Mouse (Mus musculus): Measurements from ENCODE around the gene Sox30. TPM values are rescaled to one million over a fixed set of nuclear protein-coding genes. Genes with fewer than 3 reads are reported as not detected.
"Not testable (repeated sequence)": the region's sequence is repeated elsewhere in the genome, so short reads cannot be mapped to it uniquely, and the experiment has no call there.

The Sox30 gene
- polyA plus RNA-seq, 1 experiment from 2014 or later = 0.17 TPM

GRCm38 (mm10) chr11:46041607-46042267 lies 61.6 kb downstream of the Sox30 start:
- Histone ChIP-seq H3K27ac (no peak overlapping the region), H3K27me3 (replicated peaks) (no peaks in the 10 kb centered on the region), H3K9me3 (no peaks in the 10 kb centered on the region), H3K4me2 (no peak overlapping the region), H3K4me3 (replicated peaks) (no peak overlapping the region), H3K36me3 (no peaks in the 10 kb centered on the region), H3K4me1 (no peaks in the 10 kb centered on the region), H3K9ac (no peak overlapping the region)
- 66% methylated on average over 12 of the region's 12 CpGs for WGBS
- ATAC-seq (ENCODE audit: insufficient read depth, low FRiP score, low read depth) = no peak

GRCm38 (mm10) chr11:46044781-46045180 lies 64.7 kb downstream of the Sox30 start:
- no peak for ATAC-seq (ENCODE audit: insufficient read depth, low FRiP score, low read depth)
- H3K36me3 ChIP-seq = no peaks in the 10 kb centered on the region
- H3K27ac ChIP-seq = no peak overlapping the region
- no peak overlapping the region for H3K4me2 ChIP-seq
- H3K9me3 ChIP-seq = no peaks in the 10 kb centered on the region
- no peaks in the 10 kb centered on the region for H3K4me1 ChIP-seq
- H3K27me3 ChIP-seq (replicated peaks) = no peaks in the 10 kb centered on the region
- 88% methylated on average over 5 of the region's 5 CpGs for WGBS
- no peak overlapping the region for H3K9ac ChIP-seq
- H3K4me3 ChIP-seq (replicated peaks) = no peak overlapping the region

GRCm38 (mm10) chr11:46047264-46047663 lies 67.2 kb downstream of the Sox30 start:
- Histone ChIP-seq H3K36me3 (no peaks in the 10 kb centered on the region), H3K27me3 (replicated peaks) (no peaks in the 10 kb centered on the region), H3K4me1 (no peaks in the 10 kb centered on the region), H3K27ac (no peak overlapping the region), H3K9me3 (no peaks in the 10 kb centered on the region), H3K4me2 (no peak overlapping the region), H3K9ac (no peak overlapping the region), H3K4me3 (replicated peaks) (no peak overlapping the region)
- no peak for ATAC-seq (ENCODE audit: insufficient read depth, low FRiP score, low read depth)
- WGBS = 84% methylated on average over 3 of the region's 3 CpGs

- H3K4me2 ChIP-seq = not testable (repeated sequence)
- WGBS = 32% methylated on average over 19 of the region's 19 CpGs
Measured at GRCm38 (mm10) chr11:46052105-46052659, 72.1 kb downstream of the Sox30 start, which contains the start of gene Gm12166. Gene Gm12166 (minus strand): TSS chr11:46052321.

GRCm38 (mm10) chr11:46053457-46053856 lies 73.3 kb downstream of the Sox30 start:
- WGBS = 89% methylated on average over 3 of the region's 3 CpGs
- H3K27ac ChIP-seq; H3K4me3 ChIP-seq (replicated peaks); H3K36me3 ChIP-seq; H3K4me2 ChIP-seq; H3K9me3 ChIP-seq; ATAC-seq (ENCODE audit: insufficient read depth, low FRiP score, low read depth); H3K9ac ChIP-seq; H3K4me1 ChIP-seq; H3K27me3 ChIP-seq (replicated peaks): not testable (repeated sequence)

More at GRCm38 (mm10) chr11:46052105-46052659, 72.1 kb downstream of the Sox30 start, which contains the start of gene Gm12166:
- not testable (repeated sequence) for H3K27ac ChIP-seq; H3K36me3 ChIP-seq; H3K9me3 ChIP-seq; H3K9ac ChIP-seq; H3K4me1 ChIP-seq; H3K4me3 ChIP-seq (replicated peaks); ATAC-seq (ENCODE audit: insufficient read depth, low FRiP score, low read depth); H3K27me3 ChIP-seq (replicated peaks)

GRCm38 (mm10) chr11:46054311-46054710 lies 74.2 kb downstream of the Sox30 start:
- H3K27ac ChIP-seq = no peak overlapping the region
- 42% methylated on average over 5 of the region's 5 CpGs for WGBS
- H3K9ac ChIP-seq = no peak overlapping the region
- H3K36me3 ChIP-seq = no peaks in the 10 kb centered on the region
- H3K9me3 ChIP-seq = no peaks in the 10 kb centered on the region
- no peak overlapping the region for H3K4me2 ChIP-seq
- no peak for ATAC-seq (ENCODE audit: insufficient read depth, low FRiP score, low read depth)
- no peak overlapping the region for H3K4me3 ChIP-seq (replicated peaks)
- H3K27me3 ChIP-seq (replicated peaks) = no peaks in the 10 kb centered on the region
- 0 out of 2 replicates have a peak, but pooled peaks cover 4% of the 10 kb centered on the region for H3K4me1 ChIP-seq

- WGBS = 22% methylated on average over 13 of the region's 13 CpGs
Measured at GRCm38 (mm10) chr11:46054911-46055895, 75.1 kb downstream of the Sox30 start.

GRCm38 (mm10) chr11:46055896-46056769 lies 76.0 kb downstream of the Sox30 start, which contains the start of gene Adam19:
Gene Adam19 (plus strand): TSS chr11:46055992.
- H3K27me3 ChIP-seq (replicated peaks) = no peaks in the 10 kb centered on the region
- peak within 1 kb of the TSS; percentile 80 for H3K9ac ChIP-seq
- under 1% methylated on average over 51 of the region's 51 CpGs for WGBS
- H3K4me2 ChIP-seq = peak within 1 kb of the TSS; percentile 66
- peak within 1 kb of the TSS; percentile 87 for H3K27ac ChIP-seq
- ATAC-seq (ENCODE audit: insufficient read depth, low FRiP score, low read depth) = peak; percentile 64; the same call in 1 of the 2 replicates
- no peaks in the 10 kb centered on the region for H3K36me3 ChIP-seq
- H3K4me1 ChIP-seq = peaks cover 4% of the 10 kb centered on the region; the same call in 1 of the 2 replicates
- peak within 1 kb of the TSS; percentile 68 for H3K4me3 ChIP-seq (replicated peaks)
- no peaks in the 10 kb centered on the region for H3K9me3 ChIP-seq

More at GRCm38 (mm10) chr11:46054911-46055895, 75.1 kb downstream of the Sox30 start:
- peak; percentile 11; the same call in 1 of the 2 replicates for ATAC-seq (ENCODE audit: insufficient read depth, low FRiP score, low read depth)
- Histone ChIP-seq H3K27ac (peak overlapping the region; percentile 87), H3K9ac (0 out of 2 replicates have a peak overlapping the region, but pooled peaks have one; percentile 80), H3K4me1 (0 out of 2 replicates have a peak, but pooled peaks cover 4% of the 10 kb centered on the region), H3K27me3 (replicated peaks) (no peaks in the 10 kb centered on the region), H3K4me3 (replicated peaks) (peak overlapping the region; percentile 68), H3K36me3 (no peaks in the 10 kb centered on the region), H3K9me3 (no peaks in the 10 kb centered on the region), H3K4me2 (peak overlapping the region; percentile 66)

- H3K9me3 ChIP-seq = no peaks in the 10 kb centered on the region
- peaks cover 4% of the 10 kb centered on the region; the same call in 1 of the 2 replicates for H3K4me1 ChIP-seq
- peak overlapping the region; percentile 80 for H3K9ac ChIP-seq
- ATAC-seq (ENCODE audit: insufficient read depth, low FRiP score, low read depth) = no peak
- H3K36me3 ChIP-seq = no peaks in the 10 kb centered on the region
- peak overlapping the region; percentile 68 for H3K4me3 ChIP-seq (replicated peaks)
- no peaks in the 10 kb centered on the region for H3K27me3 ChIP-seq (replicated peaks)
- WGBS = 2% methylated on average over 25 of the region's 25 CpGs
- H3K4me2 ChIP-seq = peak overlapping the region; percentile 66
- H3K27ac ChIP-seq = peak overlapping the region; percentile 87
Measured at GRCm38 (mm10) chr11:46056770-46057411, 76.8 kb downstream of the Sox30 start.

- no peak for ATAC-seq (ENCODE audit: insufficient read depth, low FRiP score, low read depth)
- Histone ChIP-seq H3K4me2 (peak overlapping the region; percentile 66), H3K4me1 (peaks cover 4% of the 10 kb centered on the region; the same call in 1 of the 2 replicates), H3K9ac (no peak overlapping the region), H3K36me3 (no peaks in the 10 kb centered on the region), H3K27me3 (replicated peaks) (no peaks in the 10 kb centered on the region), H3K27ac (peak overlapping the region; percentile 87; the same call in 1 of the 2 replicates), H3K9me3 (no peaks in the 10 kb centered on the region), H3K4me3 (replicated peaks) (peak overlapping the region; percentile 68)
- WGBS = 26% methylated on average over 9 of the region's 9 CpGs
Measured at GRCm38 (mm10) chr11:46058011-46058410, 77.9 kb downstream of the Sox30 start.
